ENCODE assay signal across 33 mouse cellular contexts in the genomic region with DNA sequence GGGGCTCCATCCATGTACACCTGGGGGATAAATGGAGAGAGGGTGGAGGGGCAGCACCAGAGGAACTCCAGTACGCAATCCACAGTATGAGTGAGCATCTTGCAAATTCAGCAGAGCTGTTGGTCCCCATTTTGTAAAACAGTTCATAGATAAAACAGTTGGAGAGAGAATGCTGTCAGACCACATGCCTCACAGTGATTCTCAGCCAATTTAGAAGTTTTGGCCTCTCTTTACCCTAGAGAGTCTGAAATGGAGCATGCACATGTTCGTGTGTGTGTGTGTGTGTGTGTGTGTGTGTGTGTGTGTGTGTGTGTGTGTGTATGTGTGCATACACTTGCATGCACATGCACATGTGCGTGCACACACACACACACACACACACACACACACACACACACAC. TPM values are rescaled to one million over a fixed set of nuclear protein-coding genes. Genes with fewer than 3 reads are reported as not detected.
"Had no signal": no experiment of that assay in that cellular context is flagged by ENCODE, and none has a peak within 500 bp of the region (broad histone marks: within the 10 kb centered on the region; RNA-seq: fewer than 3 reads in every experiment).

No protein-coding gene starts in this region.

- H3K27me3 ChIP-seq: heart, embryonic 13.5 days; heart, embryonic 15.5 days; hindbrain, embryonic 15.5 days; kidney, embryonic 15.5 days; limb, embryonic 12.5 days; liver, embryonic 13.5 days; liver, embryonic 15.5 days had no signal

- DNase-seq: gastrocnemius, postnatal 10 days; gastrocnemius, postnatal 25 days; heart, postnatal 14 days; heart, postnatal 36 days; kidney, adult 11 months; kidney, adult 2 months; kidney, adult 9 months; kidney, postnatal 14 days; kidney, postnatal 36 days; layer of hippocampus, adult 9-11 months; layer of hippocampus, postnatal 36 days; left cerebral cortex, postnatal 4 days; liver; liver, embryonic 13.5 days; liver, postnatal 0 days had no signal

- H3K36me3 ChIP-seq: heart, embryonic 13.5 days; heart, embryonic 15.5 days; hindbrain, embryonic 13.5 days; hindbrain, embryonic 15.5 days; kidney, embryonic 15.5 days; limb, embryonic 12.5 days; liver, embryonic 13.5 days; liver, embryonic 15.5 days had no signal

- H3K4me1 ChIP-seq: liver, embryonic 15.5 days had no signal

- H3K27ac ChIP-seq: gastrocnemius, adult 2 months; heart, adult 2 months; heart, embryonic 13.5 days; heart, embryonic 15.5 days; hindbrain, embryonic 13.5 days; hindbrain, embryonic 15.5 days; hindbrain, postnatal 0 days; kidney, embryonic 15.5 days; kidney, postnatal 0 days; limb, embryonic 12.5 days; liver, embryonic 13.5 days; liver, embryonic 15.5 days had no signal

- H3K9ac ChIP-seq: heart, embryonic 13.5 days; heart, embryonic 15.5 days; hindbrain, embryonic 13.5 days; hindbrain, embryonic 15.5 days; kidney, embryonic 15.5 days; limb, embryonic 12.5 days; liver, embryonic 13.5 days; liver, embryonic 15.5 days; liver, postnatal 0 days had no signal

- H3K9me3 ChIP-seq: heart, embryonic 13.5 days; heart, embryonic 15.5 days; hindbrain, embryonic 13.5 days; hindbrain, embryonic 15.5 days; kidney, embryonic 15.5 days; limb, embryonic 12.5 days; liver, embryonic 13.5 days; liver, embryonic 15.5 days had no signal

- H3K4me3 ChIP-seq: gastrocnemius, adult 2 months; heart, adult 2 months; heart, embryonic 13.5 days; heart, embryonic 15.5 days; hindbrain, embryonic 13.5 days; hindbrain, embryonic 15.5 days; kidney, embryonic 15.5 days; limb, embryonic 12.5 days; liver, embryonic 13.5 days; liver, embryonic 15.5 days had no signal

- ATAC-seq: hindbrain, postnatal 0 days; intestine, embryonic 16.5 days; liver, postnatal 0 days had no signal

- H3K4me2 ChIP-seq: heart, embryonic 11.5 days; heart, embryonic 13.5 days; heart, embryonic 15.5 days; hindbrain, embryonic 13.5 days; hindbrain, embryonic 15.5 days; kidney, embryonic 15.5 days; limb, embryonic 12.5 days; liver, embryonic 11.5 days; liver, embryonic 13.5 days; liver, embryonic 15.5 days had no signal

RNA-seq across cellular contexts. Expression of gene Slc6a12, which starts 17.6 kb away (rescaled TPM):
- total RNA-seq: heart, adult 2 months; heart, postnatal 14 days; heart, postnatal 36 days; hematopoietic stem cell, adult 5-6 weeks had no signal
- polyA plus RNA-seq: heart, embryonic 13.5 days; heart, embryonic 15.5 days; heart, postnatal 0 days; hindbrain, embryonic 11.5 days; intestine, embryonic 14.5 days; limb, embryonic 12.5 days had no signal
